Mouse (Mus musculus) kidney, postnatal 4 days (tissue): Measurements from ENCODE around the gene Ccdc92b.

Experiments used
- DNase-seq, 2 experiments: peaks; one replicate each; pipeline ENCODE4 v3.0.0; 2021; ENCODE audit warnings: mixed read lengths in 2 of 2

Ccdc92b gene

GRCm38 (mm10) chr11:74655941-74656340 is 36.5 kb downstream of the Ccdc92b start:
- no peak for DNase-seq

- no peak for DNase-seq
Observed at GRCm38 (mm10) chr11:74660336-74660735, 40.9 kb downstream of the Ccdc92b start.

GRCm38 (mm10) chr11:74661641-74662040 is 42.2 kb downstream of the Ccdc92b start:
- DNase-seq, result no peak

GRCm38 (mm10) chr11:74662221-74662620 is 42.8 kb downstream of the Ccdc92b start:
- DNase-seq, result no peak

GRCm38 (mm10) chr11:74664279-74664678 is 44.9 kb downstream of the Ccdc92b start:
- no peak for DNase-seq

- no peak for DNase-seq
Observed at GRCm38 (mm10) chr11:74664906-74665305, 45.5 kb downstream of the Ccdc92b start.

- no peak for DNase-seq
Observed at GRCm38 (mm10) chr11:74665631-74666283, 46.4 kb downstream of the Ccdc92b start.

- DNase-seq, result no peak
Observed at GRCm38 (mm10) chr11:74666284-74666652, 46.9 kb downstream of the Ccdc92b start.

- DNase-seq, result no peak
Observed at GRCm38 (mm10) chr11:74666776-74667581, 47.6 kb downstream of the Ccdc92b start.

- DNase-seq, result no peak
Observed at GRCm38 (mm10) chr11:74667582-74668010, 48.2 kb downstream of the Ccdc92b start.

GRCm38 (mm10) chr11:74668466-74668865 is 49.1 kb downstream of the Ccdc92b start:
- no peak for DNase-seq

- DNase-seq, result no peak
Observed at GRCm38 (mm10) chr11:74668971-74669370, 49.6 kb downstream of the Ccdc92b start.

- no peak for DNase-seq
Observed at GRCm38 (mm10) chr11:74670151-74670550, 50.7 kb downstream of the Ccdc92b start.

- no peak for DNase-seq
Observed at GRCm38 (mm10) chr11:74671013-74671412, 51.6 kb downstream of the Ccdc92b start.

- no peak for DNase-seq
Observed at GRCm38 (mm10) chr11:74671839-74672238, 52.4 kb downstream of the Ccdc92b start.

GRCm38 (mm10) chr11:74672901-74673513 is 53.6 kb downstream of the Ccdc92b start:
- DNase-seq, result no peak

GRCm38 (mm10) chr11:74673561-74673960 is 54.2 kb downstream of the Ccdc92b start:
- DNase-seq, result no peak

- no peak for DNase-seq
Observed at GRCm38 (mm10) chr11:74674713-74675112, 55.3 kb downstream of the Ccdc92b start.

- DNase-seq, result no peak
Observed at GRCm38 (mm10) chr11:74675156-74675555, 55.8 kb downstream of the Ccdc92b start.
